Mouse (Mus musculus): Measurements from ENCODE around the gene Slc17a6. TPM values are rescaled to one million over a fixed set of nuclear protein-coding genes. Genes with fewer than 3 reads are reported as not detected.

Gene Slc17a6
- 6.4 and 16.1 TPM in 2 replicates for polyA plus RNA-seq (2016; fragmentation: Nextera tagmentation; extraction: Ambion mirVana)

DNA sequence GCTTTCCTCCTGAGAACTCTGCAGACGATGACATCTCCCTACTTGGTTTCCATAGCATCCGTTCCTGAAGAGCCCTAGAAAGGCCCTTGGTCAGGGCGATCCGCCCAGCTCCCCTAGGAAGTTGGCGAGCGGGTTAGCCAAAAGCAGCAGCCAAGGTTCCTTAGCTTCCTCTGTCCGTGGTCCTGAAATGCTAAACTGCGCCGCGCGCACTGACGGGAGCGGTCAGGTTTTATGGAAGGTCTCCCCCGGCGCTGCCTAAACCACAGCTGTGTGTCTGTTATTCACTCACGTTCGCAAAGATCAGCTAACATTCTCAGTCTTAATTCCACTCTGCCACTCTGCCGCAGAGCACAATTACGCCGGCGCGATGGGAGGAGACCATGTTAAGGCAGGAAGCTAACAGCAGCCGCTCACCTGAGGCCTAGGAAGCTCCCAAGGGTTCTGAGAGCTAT lies at the start of gene Slc17a6:
Gene Slc17a6, plus strand, starts transcription at position 313 of the 452 bp plus-strand sequence.
- no peaks in the 10 kb centered on the region for H3K36me3 ChIP-seq
- H3K9me3 ChIP-seq: no peaks in the 10 kb centered on the region
- peaks cover 73% of the 10 kb centered on the region for H3K27me3 ChIP-seq (ENCODE audit: insufficient read depth, poor library complexity, severe bottlenecking)
- DNase-seq (ENCODE audit: low spot score): peak; percentile 78
- peak within 1 kb of the TSS; percentile 36 for H3K4me3 ChIP-seq
- peak within 1 kb of the TSS; percentile 69 for H3K27ac ChIP-seq
- WGBS: under 1% methylated on average over 23 of the region's 23 CpGs
- H3K4me1 ChIP-seq (replicated peaks): peaks cover 5% of the 10 kb centered on the region; the same call in 1 of the 2 replicates

DNA sequence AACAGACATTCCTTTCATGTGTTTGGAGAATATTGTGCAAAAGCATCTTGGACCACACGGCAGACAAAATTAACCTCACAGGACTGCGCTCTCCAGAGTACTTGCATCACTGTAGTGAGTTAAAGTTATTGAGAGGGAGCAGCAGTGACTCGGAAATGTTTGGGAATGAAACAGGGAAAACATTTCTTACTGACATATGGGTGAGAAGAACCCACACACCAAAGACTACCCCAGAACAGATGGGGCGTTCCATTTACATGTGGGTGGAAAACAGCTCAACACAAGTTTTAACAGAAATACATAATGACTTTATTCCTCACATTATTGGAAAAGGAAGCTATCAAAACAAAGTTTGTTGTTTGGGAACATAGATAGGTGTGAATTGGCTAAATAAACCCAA lies 21.8 kb upstream of the Slc17a6 start:
- no peaks in the 10 kb centered on the region for H3K9me3 ChIP-seq
- DNase-seq (ENCODE audit: low spot score): no peak
- H3K27me3 ChIP-seq (ENCODE audit: insufficient read depth, poor library complexity, severe bottlenecking): no peaks in the 10 kb centered on the region
- H3K4me1 ChIP-seq (replicated peaks): no peaks in the 10 kb centered on the region
- no peaks in the 10 kb centered on the region for H3K36me3 ChIP-seq
- H3K27ac ChIP-seq: no peak overlapping the region
- H3K4me3 ChIP-seq: no peak overlapping the region
- 84% methylated on average over 4 of the region's 4 CpGs for WGBS

DNA sequence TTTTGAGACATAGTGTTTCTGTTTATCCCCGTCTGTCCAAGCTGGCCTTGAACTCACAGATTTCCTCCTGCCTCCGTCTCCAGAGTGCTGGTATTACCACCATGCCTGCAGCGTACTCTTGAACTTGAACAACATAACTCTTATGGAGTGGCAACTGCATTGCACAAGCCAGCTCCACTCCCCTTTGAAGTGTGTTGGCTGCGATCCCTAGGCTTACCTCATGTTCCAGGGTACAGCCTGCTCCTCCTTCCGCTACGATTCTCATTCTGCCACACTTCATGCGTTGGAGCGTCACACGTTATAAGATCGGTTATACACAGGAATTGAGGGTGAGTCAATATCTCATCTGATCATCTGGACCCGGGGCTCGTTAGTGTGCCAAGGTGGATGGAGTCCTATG lies 18.1 kb upstream of the Slc17a6 start:
- DNase-seq (ENCODE audit: low spot score): no peak
- 92% methylated on average over 12 of the region's 12 CpGs for WGBS
- Histone ChIP-seq H3K4me1 (replicated peaks) (no peaks in the 10 kb centered on the region), H3K36me3 (no peaks in the 10 kb centered on the region), H3K27ac (no peak overlapping the region), H3K9me3 (no peaks in the 10 kb centered on the region), H3K4me3 (no peak overlapping the region), H3K27me3 (ENCODE audit: insufficient read depth, poor library complexity, severe bottlenecking) (no peaks in the 10 kb centered on the region)

DNA sequence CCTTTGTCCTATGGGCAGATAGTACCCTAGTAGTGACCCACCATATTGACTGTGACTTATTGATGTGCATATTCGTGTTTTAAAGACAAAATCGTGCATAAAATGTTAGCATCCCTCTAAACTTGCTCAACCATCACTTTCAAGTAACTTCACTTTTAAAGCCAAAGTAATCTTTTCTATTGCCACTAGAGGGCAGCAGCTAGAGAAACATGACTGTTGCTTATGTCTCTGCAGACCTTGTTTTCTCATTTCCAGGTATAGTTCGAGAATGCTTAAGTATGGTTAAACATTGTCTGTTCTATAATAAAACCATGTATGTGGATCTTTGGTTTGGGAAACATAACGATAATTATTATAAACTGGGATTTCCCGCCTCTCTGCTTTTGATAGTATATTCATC lies 7.4 kb upstream of the Slc17a6 start:
- Histone ChIP-seq H3K36me3 (no peaks in the 10 kb centered on the region), H3K4me3 (no peak overlapping the region), H3K4me1 (replicated peaks) (no peaks in the 10 kb centered on the region), H3K27ac (no peak overlapping the region), H3K9me3 (no peaks in the 10 kb centered on the region), H3K27me3 (ENCODE audit: insufficient read depth, poor library complexity, severe bottlenecking) (peaks cover 3% of the 10 kb centered on the region; the same call in 1 of the 2 replicates)
- DNase-seq (ENCODE audit: low spot score): no peak
- WGBS: 44% methylated on average over 5 of the region's 5 CpGs

DNA sequence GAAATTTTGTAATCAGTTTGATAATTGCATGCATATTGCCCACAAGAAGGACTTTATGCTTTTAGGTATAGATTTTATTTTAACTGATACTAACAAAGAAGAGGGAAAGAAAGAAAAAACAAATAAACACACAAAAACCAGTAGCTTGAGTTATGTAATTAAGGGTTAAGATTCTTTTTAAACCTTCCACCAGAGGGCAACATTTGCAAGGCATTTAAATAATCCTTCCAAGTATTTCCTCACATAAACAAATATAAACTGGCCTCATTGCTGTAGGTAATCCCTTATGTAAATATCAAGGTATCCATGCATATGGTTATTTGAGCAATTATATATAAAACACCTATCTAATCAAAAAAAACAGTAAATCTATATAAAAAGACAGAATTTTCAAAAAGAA lies 3.9 kb upstream of the Slc17a6 start:
- H3K36me3 ChIP-seq: no peaks in the 10 kb centered on the region
- H3K4me3 ChIP-seq: no peak overlapping the region
- H3K27me3 ChIP-seq (ENCODE audit: insufficient read depth, poor library complexity, severe bottlenecking): peaks cover 35% of the 10 kb centered on the region
- DNase-seq (ENCODE audit: low spot score): no peak
- no peak overlapping the region for H3K27ac ChIP-seq
- H3K9me3 ChIP-seq: no peaks in the 10 kb centered on the region
- no peaks in the 10 kb centered on the region for H3K4me1 ChIP-seq (replicated peaks)

- H3K9me3 ChIP-seq: no peaks in the 10 kb centered on the region
- no peak overlapping the region for H3K27ac ChIP-seq
- DNase-seq (ENCODE audit: low spot score): no peak
- no peaks in the 10 kb centered on the region for H3K36me3 ChIP-seq
- no peak overlapping the region for H3K4me3 ChIP-seq
- peaks cover 40% of the 10 kb centered on the region for H3K27me3 ChIP-seq (ENCODE audit: insufficient read depth, poor library complexity, severe bottlenecking)
- no peaks in the 10 kb centered on the region for H3K4me1 ChIP-seq (replicated peaks)
- WGBS: 37% methylated on average over 2 of the region's 2 CpGs
Observed at GRCm38 (mm10) chr7:51618412-51618811, 3.4 kb upstream of the Slc17a6 start.

DNA sequence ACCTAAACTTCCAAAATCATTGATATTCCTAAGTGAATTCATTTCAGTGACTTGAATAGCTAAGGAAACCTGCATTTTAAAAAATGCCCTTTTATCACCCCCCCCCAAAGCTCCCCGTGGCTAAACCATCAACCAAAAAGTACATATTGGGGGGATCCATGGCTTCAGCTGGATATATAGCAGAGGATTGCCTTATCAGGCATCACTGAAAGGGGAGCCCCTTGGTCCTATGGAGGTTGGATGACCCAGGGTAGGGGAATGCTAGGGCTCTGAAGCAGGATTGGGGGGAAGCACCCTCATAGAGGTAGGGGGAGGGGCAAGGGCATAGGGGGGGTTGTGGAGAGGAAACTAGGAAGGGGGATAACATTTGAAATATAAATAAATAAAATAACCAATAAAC lies 1.8 kb upstream of the Slc17a6 start:
- Histone ChIP-seq H3K4me1 (replicated peaks) (0 out of 2 replicates have a peak, but pooled peaks cover under 1% of the 10 kb centered on the region), H3K27me3 (ENCODE audit: insufficient read depth, poor library complexity, severe bottlenecking) (peaks cover 56% of the 10 kb centered on the region), H3K9me3 (no peaks in the 10 kb centered on the region), H3K27ac (no peak overlapping the region), H3K4me3 (no peak overlapping the region), H3K36me3 (no peaks in the 10 kb centered on the region)
- no peak for DNase-seq (ENCODE audit: low spot score)
- 54% methylated on average over 1 of the region's 1 CpGs for WGBS

GRCm38 (mm10) chr7:51622196-51622595 lies 390 bp downstream of the Slc17a6 start:
- peaks cover 78% of the 10 kb centered on the region for H3K27me3 ChIP-seq (ENCODE audit: insufficient read depth, poor library complexity, severe bottlenecking)
- no peaks in the 10 kb centered on the region for H3K36me3 ChIP-seq
- 1% methylated on average over 18 of the region's 18 CpGs for WGBS
- peak overlapping the region; percentile 36 for H3K4me3 ChIP-seq
- H3K9me3 ChIP-seq: no peaks in the 10 kb centered on the region
- peak overlapping the region; percentile 69 for H3K27ac ChIP-seq
- H3K4me1 ChIP-seq (replicated peaks): peaks cover 10% of the 10 kb centered on the region
- DNase-seq (ENCODE audit: low spot score): peak; percentile 9

- peak overlapping the region; percentile 36 for H3K4me3 ChIP-seq
- peaks cover 15% of the 10 kb centered on the region for H3K4me1 ChIP-seq (replicated peaks)
- DNase-seq (ENCODE audit: low spot score): no peak
- no peaks in the 10 kb centered on the region for H3K9me3 ChIP-seq
- WGBS: 6% methylated on average over 5 of the region's 5 CpGs
- peak overlapping the region; percentile 69 for H3K27ac ChIP-seq
- peaks cover 82% of the 10 kb centered on the region for H3K27me3 ChIP-seq (ENCODE audit: insufficient read depth, poor library complexity, severe bottlenecking)
- H3K36me3 ChIP-seq: no peaks in the 10 kb centered on the region
Observed at GRCm38 (mm10) chr7:51622666-51623065, 860 bp downstream of the Slc17a6 start.

GRCm38 (mm10) chr7:51624336-51624897 lies 2.6 kb downstream of the Slc17a6 start:
- H3K4me3 ChIP-seq: peak overlapping the region; percentile 36; the same call in 1 of the 2 replicates
- peaks cover 97% of the 10 kb centered on the region for H3K27me3 ChIP-seq (ENCODE audit: insufficient read depth, poor library complexity, severe bottlenecking)
- 3% methylated on average over 4 of the region's 4 CpGs for WGBS
- no peaks in the 10 kb centered on the region for H3K9me3 ChIP-seq
- H3K4me1 ChIP-seq (replicated peaks): peaks cover 17% of the 10 kb centered on the region
- peak overlapping the region; percentile 68 for H3K27ac ChIP-seq
- no peaks in the 10 kb centered on the region for H3K36me3 ChIP-seq
- no peak for DNase-seq (ENCODE audit: low spot score)

DNA sequence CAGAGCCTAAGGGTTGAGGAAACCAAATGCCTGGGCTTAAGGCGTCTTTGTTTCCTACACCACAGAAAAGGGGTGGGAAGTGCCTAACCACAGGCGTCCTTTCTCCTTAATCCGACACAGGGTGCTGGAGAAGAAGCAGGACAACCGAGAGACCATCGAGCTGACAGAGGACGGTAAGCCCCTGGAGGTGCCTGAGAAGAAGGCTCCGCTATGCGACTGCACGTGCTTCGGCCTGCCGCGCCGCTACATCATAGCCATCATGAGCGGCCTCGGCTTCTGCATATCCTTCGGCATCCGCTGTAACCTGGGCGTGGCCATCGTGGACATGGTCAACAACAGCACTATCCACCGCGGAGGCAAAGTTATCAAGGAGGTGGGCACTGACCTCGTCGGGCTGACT lies 3.4 kb downstream of the Slc17a6 start:
- H3K27me3 ChIP-seq (ENCODE audit: insufficient read depth, poor library complexity, severe bottlenecking): peaks cover 98% of the 10 kb centered on the region
- peak overlapping the region; percentile 68 for H3K27ac ChIP-seq
- H3K36me3 ChIP-seq: no peaks in the 10 kb centered on the region
- peak overlapping the region; percentile 36 for H3K4me3 ChIP-seq
- H3K4me1 ChIP-seq (replicated peaks): peaks cover 17% of the 10 kb centered on the region
- H3K9me3 ChIP-seq: no peaks in the 10 kb centered on the region
- peak; percentile 44 for DNase-seq (ENCODE audit: low spot score)
- under 1% methylated on average over 23 of the region's 23 CpGs for WGBS

- Histone ChIP-seq H3K36me3 (no peaks in the 10 kb centered on the region), H3K4me1 (replicated peaks) (peaks cover 17% of the 10 kb centered on the region), H3K27me3 (ENCODE audit: insufficient read depth, poor library complexity, severe bottlenecking) (peaks cover 96% of the 10 kb centered on the region), H3K27ac (peak overlapping the region; percentile 68), H3K9me3 (no peaks in the 10 kb centered on the region), H3K4me3 (peak overlapping the region; percentile 36; the same call in 1 of the 2 replicates)
- under 1% methylated on average over 11 of the region's 11 CpGs for WGBS
- DNase-seq (ENCODE audit: low spot score): peak; percentile 19
Observed at GRCm38 (mm10) chr7:51625591-51626255, 3.9 kb downstream of the Slc17a6 start.

GRCm38 (mm10) chr7:51626451-51627000 lies 4.7 kb downstream of the Slc17a6 start:
- Histone ChIP-seq H3K36me3 (no peaks in the 10 kb centered on the region), H3K4me1 (replicated peaks) (peaks cover 17% of the 10 kb centered on the region), H3K9me3 (no peaks in the 10 kb centered on the region), H3K4me3 (peak overlapping the region; percentile 38), H3K27ac (peak overlapping the region; percentile 53; the same call in 1 of the 2 replicates), H3K27me3 (ENCODE audit: insufficient read depth, poor library complexity, severe bottlenecking) (peaks cover 95% of the 10 kb centered on the region)
- DNase-seq (ENCODE audit: low spot score): no peak
- 1% methylated on average over 16 of the region's 16 CpGs for WGBS

Measured in hindbrain, embryonic 10.5 days (tissue).